Mouse (Mus musculus): Measurements from ENCODE around the gene Rapgef3. TPM values are rescaled to one million over a fixed set of nuclear protein-coding genes. Genes with fewer than 3 reads are reported as not detected.

The Rapgef3 gene
- polyA plus RNA-seq, 1 experiment from 2014 or later: 10.2 TPM

- Histone ChIP-seq H3K27me3 (ENCODE audit: insufficient read depth, poor library complexity, severe bottlenecking) (peaks cover 15% of the 10 kb centered on the region; the same call in 1 of the 2 replicates), H3K9me3 (no peaks in the 10 kb centered on the region), H3K4me3 (no peak overlapping the region), H3K36me3 (no peaks in the 10 kb centered on the region), H3K27ac (peak overlapping the region; percentile 62; the same call in 1 of the 2 replicates), H3K4me1 (peaks cover 23% of the 10 kb centered on the region)
- no peak for DNase-seq (ENCODE audit: low spot score)
- WGBS: 71% methylated on average over 12 of the region's 12 CpGs
Measured at GRCm38 (mm10) chr15:97720026-97720675, 47.6 kb downstream of the Rapgef3 start.

- WGBS: 90% methylated on average over 12 of the region's 12 CpGs
- H3K27ac ChIP-seq: 0 out of 2 replicates have a peak overlapping the region, but pooled peaks have one; percentile 62
- H3K4me1 ChIP-seq: peaks cover 23% of the 10 kb centered on the region
- H3K4me3 ChIP-seq: no peak overlapping the region
- no peaks in the 10 kb centered on the region for H3K9me3 ChIP-seq
- DNase-seq (ENCODE audit: low spot score): no peak
- no peaks in the 10 kb centered on the region for H3K36me3 ChIP-seq
- peaks cover 15% of the 10 kb centered on the region; the same call in 1 of the 2 replicates for H3K27me3 ChIP-seq (ENCODE audit: insufficient read depth, poor library complexity, severe bottlenecking)
Measured at GRCm38 (mm10) chr15:97719494-97719893, 48.3 kb downstream of the Rapgef3 start.

- Histone ChIP-seq H3K27ac (peak overlapping the region; percentile 33; the same call in 1 of the 2 replicates), H3K9me3 (no peaks in the 10 kb centered on the region), H3K4me3 (no peak overlapping the region), H3K4me1 (peaks cover 23% of the 10 kb centered on the region), H3K27me3 (ENCODE audit: insufficient read depth, poor library complexity, severe bottlenecking) (peaks cover 15% of the 10 kb centered on the region; the same call in 1 of the 2 replicates), H3K36me3 (no peaks in the 10 kb centered on the region)
- 80% methylated on average over 8 of the region's 8 CpGs for WGBS
- no peak for DNase-seq (ENCODE audit: low spot score)
Measured at GRCm38 (mm10) chr15:97718535-97719155, 49.1 kb downstream of the Rapgef3 start.

GRCm38 (mm10) chr15:97717861-97718534 is 49.8 kb downstream of the Rapgef3 start:
- DNase-seq (ENCODE audit: low spot score): no peak
- H3K9me3 ChIP-seq: no peaks in the 10 kb centered on the region
- peaks cover 15% of the 10 kb centered on the region; the same call in 1 of the 2 replicates for H3K27me3 ChIP-seq (ENCODE audit: insufficient read depth, poor library complexity, severe bottlenecking)
- peak overlapping the region; percentile 33; the same call in 1 of the 2 replicates for H3K27ac ChIP-seq
- peaks cover 29% of the 10 kb centered on the region for H3K4me1 ChIP-seq
- WGBS: 33% methylated on average over 12 of the region's 12 CpGs
- H3K36me3 ChIP-seq: no peaks in the 10 kb centered on the region
- H3K4me3 ChIP-seq: no peak overlapping the region

GRCm38 (mm10) chr15:97716782-97717181 is 51.0 kb downstream of the Rapgef3 start:
- Histone ChIP-seq H3K27ac (no peak overlapping the region), H3K27me3 (ENCODE audit: insufficient read depth, poor library complexity, severe bottlenecking) (peaks cover 15% of the 10 kb centered on the region; the same call in 1 of the 2 replicates), H3K4me1 (peaks cover 34% of the 10 kb centered on the region), H3K36me3 (no peaks in the 10 kb centered on the region), H3K9me3 (no peaks in the 10 kb centered on the region), H3K4me3 (no peak overlapping the region)
- WGBS: 63% methylated on average over 11 of the region's 11 CpGs
- no peak for DNase-seq (ENCODE audit: low spot score)

GRCm38 (mm10) chr15:97715734-97716133 is 52.0 kb downstream of the Rapgef3 start:
- Histone ChIP-seq H3K4me3 (no peak overlapping the region), H3K27ac (no peak overlapping the region), H3K9me3 (no peaks in the 10 kb centered on the region), H3K27me3 (ENCODE audit: insufficient read depth, poor library complexity, severe bottlenecking) (peaks cover 15% of the 10 kb centered on the region; the same call in 1 of the 2 replicates), H3K4me1 (peaks cover 31% of the 10 kb centered on the region), H3K36me3 (no peaks in the 10 kb centered on the region)
- WGBS: 86% methylated on average over 1 of the region's 1 CpGs
- DNase-seq (ENCODE audit: low spot score): no peak

- no peaks in the 10 kb centered on the region for H3K36me3 ChIP-seq
- no peak overlapping the region for H3K4me3 ChIP-seq
- no peak for DNase-seq (ENCODE audit: low spot score)
- peaks cover 15% of the 10 kb centered on the region; the same call in 1 of the 2 replicates for H3K27me3 ChIP-seq (ENCODE audit: insufficient read depth, poor library complexity, severe bottlenecking)
- no peaks in the 10 kb centered on the region for H3K9me3 ChIP-seq
- 87% methylated on average over 8 of the region's 8 CpGs for WGBS
- peaks cover 25% of the 10 kb centered on the region for H3K4me1 ChIP-seq
- H3K27ac ChIP-seq: no peak overlapping the region
Measured at GRCm38 (mm10) chr15:97715083-97715482, 52.7 kb downstream of the Rapgef3 start.

- no peaks in the 10 kb centered on the region for H3K9me3 ChIP-seq
- H3K27ac ChIP-seq: no peak overlapping the region
- no peak overlapping the region for H3K4me3 ChIP-seq
- H3K27me3 ChIP-seq (ENCODE audit: insufficient read depth, poor library complexity, severe bottlenecking): no peaks in the 10 kb centered on the region
- H3K4me1 ChIP-seq: peaks cover 17% of the 10 kb centered on the region
- DNase-seq (ENCODE audit: low spot score): no peak
- 62% methylated on average over 6 of the region's 6 CpGs for WGBS
- no peaks in the 10 kb centered on the region for H3K36me3 ChIP-seq
Measured at GRCm38 (mm10) chr15:97712546-97712945, 55.2 kb downstream of the Rapgef3 start.

GRCm38 (mm10) chr15:97710906-97711305 is 56.9 kb downstream of the Rapgef3 start:
- no peak overlapping the region for H3K27ac ChIP-seq
- DNase-seq (ENCODE audit: low spot score): no peak
- H3K36me3 ChIP-seq: no peaks in the 10 kb centered on the region
- 80% methylated on average over 6 of the region's 6 CpGs for WGBS
- no peak overlapping the region for H3K4me3 ChIP-seq
- no peaks in the 10 kb centered on the region for H3K9me3 ChIP-seq
- H3K27me3 ChIP-seq (ENCODE audit: insufficient read depth, poor library complexity, severe bottlenecking): no peaks in the 10 kb centered on the region
- peaks cover 11% of the 10 kb centered on the region for H3K4me1 ChIP-seq

- WGBS: under 1% methylated on average over 71 of the region's 71 CpGs
- DNase-seq (ENCODE audit: low spot score): peak; percentile 94
- Histone ChIP-seq H3K4me3 (peak within 1 kb of the TSS; percentile 99), H3K27me3 (ENCODE audit: insufficient read depth, poor library complexity, severe bottlenecking) (no peaks in the 10 kb centered on the region), H3K36me3 (peaks cover 28% of the 10 kb centered on the region), H3K4me1 (peaks cover 18% of the 10 kb centered on the region; the same call in 1 of the 2 replicates), H3K9me3 (no peaks in the 10 kb centered on the region), H3K27ac (peak within 1 kb of the TSS; percentile 95)
Measured at GRCm38 (mm10) chr15:97705211-97706050, 62.3 kb downstream of the Rapgef3 start, which contains the start of gene Rpap3. TSS of gene Rpap3 (minus strand) at chr15:97705825.

- DNase-seq (ENCODE audit: low spot score): no peak
- Histone ChIP-seq H3K4me3 (no peak overlapping the region), H3K27me3 (ENCODE audit: insufficient read depth, poor library complexity, severe bottlenecking) (no peaks in the 10 kb centered on the region), H3K36me3 (peaks cover 95% of the 10 kb centered on the region), H3K4me1 (no peaks in the 10 kb centered on the region), H3K9me3 (no peaks in the 10 kb centered on the region), H3K27ac (no peak overlapping the region)
- WGBS: 91% methylated on average over 10 of the region's 10 CpGs
Measured at GRCm38 (mm10) chr15:97696616-97697015, 71.2 kb downstream of the Rapgef3 start.
